Mouse (Mus musculus): Measurements from ENCODE around the gene Slc25a5. TPM values are rescaled to one million over a fixed set of nuclear protein-coding genes. Genes with fewer than 3 reads are reported as not detected.

Slc25a5 gene
- total RNA-seq, 2 experiments from 2014 or later: 850 to 928 TPM

DNA sequence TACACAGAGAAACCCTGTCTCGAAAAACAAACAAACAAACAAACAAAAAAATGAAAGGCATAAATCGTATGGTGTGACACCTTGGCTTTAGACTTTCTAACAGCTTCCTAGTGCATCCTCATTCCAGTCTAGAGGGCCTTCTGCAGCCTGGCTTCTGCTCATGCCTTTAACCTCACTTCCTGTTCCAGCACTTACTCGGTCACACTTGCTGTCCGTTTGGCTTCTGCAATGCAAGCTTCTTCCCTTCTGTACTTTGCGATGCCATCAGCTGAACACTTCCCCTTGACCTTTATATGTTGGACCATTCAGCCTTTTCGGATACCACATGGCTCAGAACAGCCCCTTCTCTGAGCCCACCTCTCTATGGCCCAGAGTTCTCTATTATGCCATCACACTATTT, 46.2 kb downstream of the Slc25a5 start:
- no peak for DNase-seq

DNA sequence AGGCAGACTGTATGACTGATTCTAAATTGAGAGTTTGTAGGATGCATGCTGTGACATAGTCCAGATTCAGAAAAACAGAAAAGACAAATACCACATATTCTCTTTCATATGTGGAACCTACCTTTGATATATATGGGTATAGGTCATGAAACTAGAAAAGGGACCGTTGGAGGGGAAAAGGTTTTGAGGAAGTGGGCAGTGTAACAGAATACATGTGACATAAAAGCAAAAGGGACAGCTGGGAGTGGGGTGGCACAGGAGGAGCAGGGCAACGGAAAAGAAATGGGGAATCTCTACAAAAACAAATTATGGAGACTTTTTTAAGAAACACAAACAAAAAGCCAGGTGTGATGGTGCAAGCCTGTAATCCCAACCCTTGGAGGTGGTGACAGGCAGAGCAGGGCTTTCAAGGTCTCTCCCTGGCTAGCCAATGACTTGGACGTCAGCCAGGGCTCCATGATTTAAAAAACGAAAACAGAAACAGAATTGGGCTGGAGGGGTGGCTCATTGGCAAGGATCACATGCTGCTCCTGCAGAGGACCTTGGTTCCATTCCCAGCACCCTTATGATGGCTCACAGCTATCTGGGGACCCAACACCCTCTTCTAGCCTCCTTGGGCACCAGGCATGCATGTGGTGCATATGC, 48.0 kb downstream of the Slc25a5 start:
- no peak for DNase-seq

DNA sequence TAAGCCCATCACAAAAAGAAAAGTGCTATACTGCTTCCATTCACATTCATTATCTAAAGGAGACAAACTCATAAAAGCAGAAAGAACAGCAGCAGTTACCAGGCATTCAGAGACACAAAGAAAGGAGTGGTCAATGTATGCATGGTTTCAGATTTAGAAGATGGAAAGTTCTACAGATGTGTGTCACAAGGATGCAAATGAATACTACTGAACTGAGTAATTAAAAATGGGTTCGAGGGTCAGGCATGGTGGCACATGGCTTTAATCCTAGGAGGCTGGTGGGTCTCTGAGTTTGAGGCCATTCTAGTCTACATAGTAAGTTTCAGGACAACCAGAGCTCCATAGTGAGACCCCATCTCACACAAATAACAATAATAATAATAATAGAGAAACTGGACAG, 51.7 kb downstream of the Slc25a5 start:
- no peak for DNase-seq

Other genes with a start within 250 kb of the Slc25a5 start
- gene Pgrmc1, start 197.4 kb upstream of the Slc25a5 start, total RNA-seq (2021): 10 to 100 TPM; 45.7 to 49.2 TPM
- gene Akap17b, start 150.3 kb upstream of the Slc25a5 start, total RNA-seq (2021): 1 to 10 TPM; 2.2 to 3.0 TPM
- under 1 TPM; 0.33 to 0.68 TPM for gene Slc25a43, start 52.0 kb upstream of the Slc25a5 start, total RNA-seq (2021)
- gene Ube2a, start 78.2 kb downstream of the Slc25a5 start, total RNA-seq (2021): 10 to 100 TPM; 76.5 to 81.4 TPM
- 10 to 100 TPM; 17.3 to 19.3 TPM for gene C330007P06Rik, start 78.5 kb downstream of the Slc25a5 start, total RNA-seq (2021)
- 1 to 10 TPM; 3.9 to 4.1 TPM for gene Nkrf, start 107.2 kb downstream of the Slc25a5 start, total RNA-seq (2021)
- gene Sept6, start 196.1 kb downstream of the Slc25a5 start, total RNA-seq (2021): 10 to 100 TPM; 44.5 to 47.9 TPM